Mouse (Mus musculus) cortical plate, adult 2 months (tissue): ENCODE measurements at regions not wholly inside any gene's neighbourhood (a gene's known extent, or its start where the extent isn't known, plus 50 kb on each side); places are given as distances from the start of the nearest gene placed in this dataset.

ENCODE experiments used
- H3K27ac ChIP-seq: fragments of 200-500 bp; 2 replicates; pipeline ENCODE4 v1.5.1; 2012; ENCODE audit warnings: low read length, control low read depth, inconsistent platforms; ENCODE audit not compliant: insufficient read depth
- H3K4me1 ChIP-seq: fragments of 200-500 bp; 2 replicates; pipeline ENCODE4 v1.6.1; 2011; ENCODE audit warnings: low read length; ENCODE audit not compliant: control insufficient read depth, insufficient read depth
- H3K4me3 ChIP-seq: fragments of 200-500 bp; 2 replicates; pipeline ENCODE4 v1.5.1; 2011; ENCODE audit warnings: mild to moderate bottlenecking, low read length, control low read depth; ENCODE audit not compliant: insufficient read depth
- CTCF ChIP-seq: fragments of 200-500 bp; IDR thresholded peaks from 2 replicates; pipeline ENCODE4 v1.5.1; 2011; ENCODE audit warnings: mild to moderate bottlenecking, control low read depth, low read length; ENCODE audit not compliant: insufficient read depth; ENCODE audit errors: extremely low read depth
- POLR2A ChIP-seq: fragments of 200-500 bp; IDR thresholded peaks from 2 replicates; pipeline ENCODE4 v1.6.1; 2011; ENCODE audit warnings: mild to moderate bottlenecking, low read length, control low read depth; ENCODE audit not compliant: insufficient read depth; ENCODE audit errors: extremely low read depth

- TF ChIP-seq POLR2A: no peak
- no peak for TF ChIP-seq CTCF
These were observed 593.8 kb upstream of the Map3k7 start for GRCm38 (mm10) chr4:31370062-31370461.

GRCm38 (mm10) chr4:31381069-31381969, 582.6 kb upstream of the Map3k7 start:
- H3K4me3 ChIP-seq: no peak overlapping the region
- TF ChIP-seq CTCF (no peak), POLR2A (no peak)
- no peaks in the 10 kb centered on the region for H3K4me1 ChIP-seq
- H3K27ac ChIP-seq: no peak overlapping the region

More at GRCm38 (mm10) chr4:31370062-31370461, 593.8 kb upstream of the Map3k7 start:
- no peak overlapping the region for H3K27ac ChIP-seq
- no peak overlapping the region for H3K4me3 ChIP-seq
- no peaks in the 10 kb centered on the region for H3K4me1 ChIP-seq

- Histone ChIP-seq H3K27ac (no peak overlapping the region), H3K4me1 (no peaks in the 10 kb centered on the region), H3K4me3 (no peak overlapping the region)
- no peak for TF ChIP-seq CTCF
- no peak for TF ChIP-seq POLR2A
These were observed 570.8 kb upstream of the Map3k7 start for GRCm38 (mm10) chr4:31392932-31393632.

- H3K4me3 ChIP-seq: no peak overlapping the region
- H3K27ac ChIP-seq: no peak overlapping the region
- H3K4me1 ChIP-seq: no peaks in the 10 kb centered on the region
- TF ChIP-seq CTCF: no peak
- TF ChIP-seq POLR2A: no peak
These were observed 568.4 kb upstream of the Map3k7 start for GRCm38 (mm10) chr4:31395538-31395937.

GRCm38 (mm10) chr4:31403976-31404375, 559.9 kb upstream of the Map3k7 start:
- H3K27ac ChIP-seq: no peak overlapping the region
- no peak for TF ChIP-seq CTCF
- TF ChIP-seq POLR2A: no peak
- H3K4me3 ChIP-seq: no peak overlapping the region
- 0 out of 2 replicates have a peak, but pooled peaks cover 2% of the 10 kb centered on the region for H3K4me1 ChIP-seq

GRCm38 (mm10) chr4:31404840-31405714, 558.8 kb upstream of the Map3k7 start:
- TF ChIP-seq CTCF (no peak), POLR2A (no peak)
- no peak overlapping the region for H3K27ac ChIP-seq
- no peak overlapping the region for H3K4me3 ChIP-seq
- H3K4me1 ChIP-seq: 0 out of 2 replicates have a peak, but pooled peaks cover 2% of the 10 kb centered on the region

GRCm38 (mm10) chr4:31410157-31410556, 553.7 kb upstream of the Map3k7 start:
- Histone ChIP-seq H3K4me3 (no peak overlapping the region), H3K27ac (no peak overlapping the region), H3K4me1 (0 out of 2 replicates have a peak, but pooled peaks cover 2% of the 10 kb centered on the region)
- no peak for TF ChIP-seq POLR2A

- Histone ChIP-seq H3K27ac (no peak overlapping the region), H3K4me3 (no peak overlapping the region), H3K4me1 (no peaks in the 10 kb centered on the region)
- no peak for TF ChIP-seq POLR2A
- no peak for TF ChIP-seq CTCF
These were observed 551.9 kb upstream of the Map3k7 start for GRCm38 (mm10) chr4:31411770-31412525.

- H3K4me3 ChIP-seq: no peak overlapping the region
- no peaks in the 10 kb centered on the region for H3K4me1 ChIP-seq
- TF ChIP-seq CTCF: no peak
- TF ChIP-seq POLR2A: no peak
- H3K27ac ChIP-seq: no peak overlapping the region
These were observed 546.7 kb upstream of the Map3k7 start for GRCm38 (mm10) chr4:31417161-31417560.
